Mouse (Mus musculus) layer of hippocampus, adult 2 months (tissue): ENCODE measurements around the gene Lhpp. TPM values are rescaled to one million over a fixed set of nuclear protein-coding genes. Genes with fewer than 3 reads are reported as not detected.

Source experiments
- DNase-seq, 2 experiments: peaks; one replicate each; pipeline ENCODE4 v3.0.0; 2022; ENCODE audit warnings: low spot score in 2 of 2
- H3K27ac ChIP-seq: fragments of 200-600 bp; 2 replicates; pipeline ENCODE4 v1.8.1; 2022
- H3K4me3 ChIP-seq: fragments of 200-600 bp; 2 replicates; pipeline ENCODE4 v1.8.1; 2022; ENCODE audit warnings: mild to moderate bottlenecking
- CTCF ChIP-seq: fragments of 200-600 bp; conservative IDR thresholded peaks from 2 replicates; pipeline ENCODE4 v1.8.1; 2022; ENCODE audit warnings: antibody characterized with exemption, mild to moderate bottlenecking, moderate library complexity
- total RNA-seq, 2 experiments: library from RNA; stranded (reverse); gene quantifications; 2 replicates each; pipeline ENCODE4 v1.2.3; 2021

Gene Lhpp
- total RNA-seq, 2 experiments from 2014 or later = 22.9 to 25.3 TPM

DNA sequence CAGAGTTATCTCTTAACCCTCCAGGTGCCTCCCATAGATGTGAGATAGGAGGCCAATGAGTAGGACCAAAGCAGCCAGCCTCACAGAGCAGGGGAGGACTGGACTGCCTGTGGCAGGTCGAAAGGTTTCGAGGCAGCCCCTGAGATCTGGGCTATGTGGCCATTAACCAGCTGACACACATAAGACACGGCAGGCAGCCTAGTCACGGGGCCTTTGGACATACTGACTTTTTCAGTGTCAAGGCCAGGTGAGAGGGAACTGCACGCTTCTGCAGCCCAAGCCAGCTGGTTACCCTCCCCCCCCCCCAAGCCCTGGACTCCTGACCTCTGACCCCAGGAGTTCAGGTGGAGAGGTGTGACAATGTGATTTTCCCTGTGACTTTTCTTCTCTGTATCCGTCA lies 54.4 kb downstream of the Lhpp start:
- Histone ChIP-seq H3K4me3 (no peak overlapping the region), H3K27ac (no peak overlapping the region)
- DNase-seq = no peak
- no peak for TF ChIP-seq CTCF

DNA sequence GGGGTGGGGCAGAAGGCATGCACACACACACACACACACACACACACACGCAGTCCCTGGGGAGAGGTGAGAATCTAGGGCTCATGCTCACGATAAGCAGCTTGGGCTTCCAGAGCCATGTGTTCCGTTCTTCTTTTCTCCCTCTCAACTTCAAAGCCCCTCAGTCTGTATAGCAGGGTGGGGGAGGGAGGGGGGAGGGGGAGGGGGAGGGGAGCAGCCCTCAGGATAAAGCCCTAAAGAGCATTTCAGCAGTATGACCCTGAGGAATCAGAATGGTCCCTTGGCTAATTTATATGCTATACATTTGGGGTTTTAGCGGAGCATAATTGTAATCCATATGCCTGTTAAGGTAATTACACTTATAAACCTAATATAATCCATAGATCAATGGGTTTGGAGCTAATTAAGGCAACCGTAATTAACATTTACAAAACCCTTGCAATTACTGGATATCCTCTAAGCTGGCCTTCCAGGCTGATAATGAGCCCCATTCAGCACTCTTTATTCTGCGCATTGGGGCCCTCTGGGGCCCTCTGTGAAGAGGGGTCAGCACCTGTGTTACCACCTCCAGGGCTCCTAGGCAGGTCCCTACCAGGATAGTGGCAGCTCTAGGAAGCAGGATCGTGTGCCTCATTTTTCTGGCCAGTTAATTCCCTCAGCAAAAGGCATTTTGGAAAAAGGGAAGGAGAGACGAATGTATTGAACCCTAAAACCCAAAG lies 55.4 kb downstream of the Lhpp start:
- H3K27ac ChIP-seq = no peak overlapping the region
- DNase-seq = no peak
- H3K4me3 ChIP-seq = no peak overlapping the region
- no peak for TF ChIP-seq CTCF

DNA sequence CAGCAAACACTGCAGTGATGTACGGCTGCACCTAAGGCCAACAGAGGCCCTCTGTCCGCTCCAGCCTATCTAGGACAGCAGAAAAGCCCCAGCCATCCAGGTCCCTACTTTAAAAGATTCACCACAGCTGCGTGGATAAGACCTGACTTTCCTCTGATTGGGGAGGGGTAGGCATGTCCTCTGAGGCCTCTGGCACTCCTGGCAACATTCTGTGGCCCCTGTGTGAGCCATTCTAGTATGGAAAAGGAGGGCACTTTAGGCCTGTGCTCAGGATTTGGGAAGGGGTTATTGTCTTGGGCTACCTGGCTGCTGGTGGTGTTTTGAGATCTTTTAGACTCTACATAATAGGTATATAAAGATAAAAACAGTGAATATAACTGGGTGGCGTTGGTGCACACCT lies 56.1 kb downstream of the Lhpp start:
- TF ChIP-seq CTCF = no peak
- no peak overlapping the region for H3K27ac ChIP-seq
- H3K4me3 ChIP-seq = no peak overlapping the region
- DNase-seq = no peak

DNA sequence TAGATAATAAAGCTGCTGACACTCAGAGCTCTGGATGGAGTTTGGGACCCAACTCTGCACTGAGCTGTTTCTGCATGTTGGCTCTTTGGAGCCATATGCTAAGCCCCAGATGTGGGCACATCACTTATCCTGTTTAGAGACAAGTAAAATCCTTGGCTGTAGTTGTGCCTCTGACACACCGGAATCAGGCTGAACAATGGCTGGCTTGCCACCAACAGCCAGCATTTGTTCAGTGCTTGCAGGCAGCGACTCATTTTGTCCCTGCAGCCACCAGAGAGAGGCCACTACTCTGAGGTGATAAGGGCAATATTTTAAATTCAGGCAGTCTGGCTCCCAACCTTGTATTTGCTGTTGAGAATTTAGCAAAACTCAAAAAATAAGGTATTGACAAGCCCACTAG lies 58.2 kb downstream of the Lhpp start:
- Histone ChIP-seq H3K27ac (no peak overlapping the region), H3K4me3 (no peak overlapping the region)
- DNase-seq = no peak
- TF ChIP-seq CTCF = no peak

DNA sequence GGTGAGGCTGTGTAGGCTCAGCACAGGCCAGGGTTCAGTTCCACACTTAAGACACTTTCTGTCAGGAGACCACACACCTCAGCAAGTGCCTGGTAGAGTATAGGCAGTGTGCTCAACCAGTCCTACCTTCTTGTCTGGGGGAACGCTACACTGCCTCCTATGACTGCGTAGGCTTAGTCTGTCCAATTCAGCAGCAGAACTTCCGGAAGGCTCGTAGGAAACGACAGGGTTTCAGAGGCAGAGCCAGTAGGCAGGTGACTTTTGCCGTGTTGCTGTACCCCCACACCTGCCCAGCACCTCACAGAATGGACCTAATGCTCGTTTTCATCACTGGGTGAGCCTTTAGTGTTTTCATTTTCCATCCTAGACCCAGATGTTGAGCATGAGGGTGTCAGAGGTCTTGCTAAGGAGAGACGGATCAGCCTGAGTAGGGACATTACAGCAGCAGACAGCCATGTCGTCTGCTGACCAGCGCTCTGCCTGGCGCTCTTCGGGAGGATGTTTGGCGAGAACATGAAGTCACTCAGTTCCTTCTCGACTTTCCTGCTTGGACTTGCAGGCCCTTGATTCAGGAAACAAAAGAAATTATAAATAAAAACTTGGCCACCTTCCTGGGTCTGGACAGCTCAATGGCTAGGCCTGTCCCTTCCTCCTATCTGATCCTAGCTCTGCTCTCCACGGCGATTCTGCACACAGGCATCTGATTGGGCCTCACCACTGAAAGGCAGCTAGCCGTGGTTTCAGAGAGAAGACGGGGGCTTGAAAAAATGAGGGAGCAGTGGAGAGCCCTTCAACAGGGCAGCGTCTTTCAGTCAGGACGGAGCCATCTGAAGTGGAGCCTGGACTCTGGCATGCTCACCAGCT lies 59.8 kb downstream of the Lhpp start:
- H3K4me3 ChIP-seq = no peak overlapping the region
- peak overlapping the region; percentile 53; the same call in 1 of the 2 replicates for H3K27ac ChIP-seq
- DNase-seq = no peak
- TF ChIP-seq CTCF = no peak

DNA sequence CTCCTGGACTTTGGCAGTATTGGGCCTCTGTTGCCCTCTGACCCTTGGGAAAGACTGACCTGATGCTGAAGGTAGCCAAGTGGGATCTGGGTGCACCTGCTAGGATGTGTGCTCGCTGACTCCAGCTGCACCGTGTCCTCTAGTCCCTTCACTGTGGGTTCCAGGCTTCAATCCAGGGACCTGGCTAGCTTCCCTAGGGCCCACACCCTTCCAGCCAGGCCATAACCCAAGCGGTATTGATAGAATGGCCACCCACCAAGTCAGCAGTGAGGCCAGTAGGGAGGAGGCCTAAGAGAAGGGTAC lies 60.4 kb downstream of the Lhpp start:
- H3K4me3 ChIP-seq = no peak overlapping the region
- no peak for DNase-seq
- no peak for TF ChIP-seq CTCF
- peak overlapping the region; percentile 53; the same call in 1 of the 2 replicates for H3K27ac ChIP-seq

DNA sequence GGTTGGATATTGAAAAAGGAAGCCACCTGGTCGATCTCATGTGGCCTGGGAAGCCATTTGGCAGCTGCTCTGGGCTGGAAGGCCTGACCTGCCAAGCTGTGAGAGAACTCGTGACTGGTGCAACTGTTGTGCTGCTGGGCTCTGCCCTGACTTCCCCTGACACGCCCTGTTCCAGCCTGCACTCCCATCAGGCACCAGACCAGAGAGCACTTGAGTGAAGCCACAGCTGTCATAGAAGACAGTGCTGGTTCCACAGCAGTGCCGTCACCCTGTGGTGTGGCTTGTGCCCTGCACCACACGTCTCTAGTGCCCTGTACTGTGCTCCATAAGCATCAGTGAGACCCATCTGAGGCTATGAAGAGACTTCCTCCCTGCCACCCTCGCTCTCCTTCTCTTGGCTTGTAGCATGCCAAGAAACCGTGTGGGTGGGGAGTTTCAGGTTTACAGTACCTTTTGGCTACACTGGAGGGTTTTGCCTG lies 62.1 kb downstream of the Lhpp start:
- 0 out of 2 replicates have a peak, but pooled peaks have one; percentile 12 for TF ChIP-seq CTCF
- Histone ChIP-seq H3K4me3 (no peak overlapping the region), H3K27ac (peak overlapping the region; percentile 57)
- no peak for DNase-seq

DNA sequence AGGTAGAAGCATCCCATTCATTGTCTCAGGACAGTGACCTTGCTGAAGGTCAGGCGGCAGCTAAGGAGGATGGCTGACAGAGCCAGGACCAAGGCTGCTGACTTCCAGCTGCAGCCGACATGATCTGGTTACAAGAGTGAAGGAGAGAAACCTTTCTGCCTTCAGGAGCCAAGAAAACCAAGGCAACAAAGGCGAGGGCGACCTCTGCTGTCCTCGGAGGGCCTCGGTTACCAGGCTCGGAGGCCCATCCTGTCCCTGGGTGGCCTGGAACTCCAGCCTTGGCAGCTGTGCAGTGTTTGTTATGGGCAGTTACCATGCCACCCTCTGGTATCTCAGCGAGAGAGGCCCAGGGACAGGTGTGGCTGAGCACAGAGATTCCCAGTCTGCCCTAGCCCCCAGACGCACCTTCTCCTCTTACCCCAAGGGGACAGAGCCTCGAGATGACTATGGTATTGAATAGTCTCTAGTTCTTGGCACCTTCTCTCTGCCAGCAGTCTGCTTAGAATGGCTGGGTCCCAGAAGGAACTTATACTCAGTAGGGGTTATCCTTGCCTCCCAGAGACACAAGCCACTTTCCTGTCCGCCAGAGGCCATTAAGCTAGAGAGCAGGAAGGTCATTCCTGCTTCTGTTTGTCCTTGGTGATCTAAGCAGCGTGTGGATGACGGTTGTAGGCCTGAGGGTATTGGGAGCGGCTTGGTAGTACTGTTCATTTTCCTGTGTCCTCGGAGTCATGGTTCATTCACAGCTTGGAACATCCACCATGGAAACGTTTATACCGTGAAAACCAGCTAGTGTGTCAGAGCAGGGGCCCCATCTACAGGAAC lies 63.7 kb downstream of the Lhpp start:
- no peak for DNase-seq
- no peak overlapping the region for H3K4me3 ChIP-seq
- TF ChIP-seq CTCF = peak; percentile 63
- peak overlapping the region; percentile 32; the same call in 1 of the 2 replicates for H3K27ac ChIP-seq

DNA sequence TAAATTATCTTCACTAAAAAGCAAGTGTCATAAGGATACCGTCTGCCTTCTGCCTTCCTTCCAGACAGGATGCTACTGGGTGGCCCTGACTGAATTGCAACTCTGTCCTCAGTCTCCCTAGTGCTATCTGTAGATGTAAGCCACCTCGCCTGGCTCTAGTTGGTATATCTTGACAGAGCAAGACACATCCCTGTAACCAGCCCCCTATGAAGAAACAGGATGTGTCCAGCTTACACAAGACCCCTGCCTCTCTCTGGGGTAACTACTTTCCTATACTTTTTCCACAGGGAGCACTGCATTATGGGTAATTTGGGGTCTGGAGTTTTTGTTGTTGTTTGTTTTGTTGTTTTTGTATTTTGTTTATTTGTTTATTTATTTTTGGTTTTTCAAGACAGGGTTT lies 65.5 kb downstream of the Lhpp start:
- no peak for DNase-seq
- H3K27ac ChIP-seq = no peak overlapping the region
- TF ChIP-seq CTCF = no peak
- H3K4me3 ChIP-seq = no peak overlapping the region

DNA sequence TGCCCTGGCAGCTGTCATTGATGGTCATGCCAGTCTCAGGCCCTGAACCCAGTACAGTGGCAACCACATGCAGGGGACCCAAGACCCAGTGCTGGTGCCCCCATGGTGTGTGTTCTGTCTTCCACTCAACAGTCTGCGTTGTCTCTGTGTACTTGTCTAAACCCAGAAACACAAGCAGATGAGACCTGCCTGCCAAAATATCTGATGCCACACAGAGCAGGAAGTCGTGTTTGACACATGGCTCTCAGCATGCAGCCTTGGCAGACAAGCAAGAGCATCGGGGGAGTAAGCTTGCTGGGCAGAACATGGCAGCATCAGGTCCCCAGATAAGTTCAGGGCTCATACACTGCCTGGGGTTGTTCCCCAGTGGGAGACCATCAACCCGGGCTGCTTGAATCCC lies 68.7 kb downstream of the Lhpp start:
- TF ChIP-seq CTCF = no peak
- Histone ChIP-seq H3K27ac (peak overlapping the region; percentile 85), H3K4me3 (no peak overlapping the region)
- peak in 1 of 2 experiments; percentile 39 for DNase-seq

DNA sequence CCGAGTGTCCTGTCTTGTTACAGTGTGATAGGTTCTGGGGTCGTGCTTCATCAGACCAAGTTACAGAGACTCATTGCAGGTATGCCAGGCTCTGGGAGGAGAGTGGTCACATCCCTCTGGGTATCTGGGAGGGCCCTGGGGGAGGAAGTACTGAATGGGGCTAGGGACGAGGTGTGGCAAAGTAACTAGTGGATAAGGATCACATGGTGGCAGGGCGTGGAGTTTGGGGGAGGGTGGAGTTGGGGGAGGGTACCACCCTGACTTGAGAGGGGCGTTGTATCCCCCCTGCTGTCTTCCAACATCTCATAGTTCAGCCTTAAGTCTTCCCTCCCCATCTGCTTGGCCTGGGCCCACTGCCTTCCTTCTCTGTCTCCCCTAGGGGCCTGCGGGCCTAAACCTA lies 69.1 kb downstream of the Lhpp start:
- no peak overlapping the region for H3K4me3 ChIP-seq
- no peak for TF ChIP-seq CTCF
- no peak for DNase-seq
- H3K27ac ChIP-seq = peak overlapping the region; percentile 32; the same call in 1 of the 2 replicates

DNA sequence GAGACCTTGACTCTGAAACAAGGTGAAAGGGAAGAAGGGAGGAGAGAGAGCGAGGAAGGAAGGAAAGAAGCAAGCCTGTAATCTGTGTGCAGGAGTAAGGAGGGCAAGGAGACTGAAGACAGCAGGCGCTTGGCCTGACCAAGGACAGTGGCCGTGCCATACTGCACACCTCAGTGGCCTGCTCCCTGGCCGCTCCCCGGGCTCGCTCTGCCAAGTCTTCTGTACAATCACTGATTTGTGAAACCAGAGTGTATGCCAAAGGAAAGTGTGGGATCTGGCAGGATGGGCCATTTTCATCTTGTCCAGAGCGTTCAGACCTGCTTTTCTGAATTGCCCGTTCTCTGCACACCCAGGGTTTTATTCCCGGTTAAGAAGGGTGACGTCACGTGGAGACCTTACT lies 70.9 kb downstream of the Lhpp start:
- DNase-seq = no peak
- no peak for TF ChIP-seq CTCF
- H3K27ac ChIP-seq = no peak overlapping the region
- no peak overlapping the region for H3K4me3 ChIP-seq

DNA sequence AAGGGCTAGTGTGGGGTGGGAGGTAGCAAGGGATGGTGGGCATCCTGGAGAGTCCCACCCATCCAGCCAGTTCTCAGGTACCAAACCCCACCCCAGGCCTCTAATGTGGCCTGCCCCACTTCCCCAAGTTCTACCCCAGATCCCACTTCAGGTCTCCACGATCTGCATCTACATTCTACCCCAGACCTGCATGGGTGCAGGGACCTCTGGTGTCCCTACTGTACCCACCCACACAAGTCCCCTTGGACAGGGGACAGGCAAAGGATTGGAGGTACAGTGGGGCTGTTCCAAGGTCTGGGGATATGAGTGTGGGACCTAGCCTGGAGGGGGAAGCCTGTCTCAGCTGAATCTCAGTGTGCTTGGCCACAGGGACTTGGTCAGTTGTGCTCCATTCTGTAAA lies 71.4 kb downstream of the Lhpp start:
- Histone ChIP-seq H3K27ac (no peak overlapping the region), H3K4me3 (no peak overlapping the region)
- no peak for DNase-seq
- no peak for TF ChIP-seq CTCF
